Mouse (Mus musculus) neural tube, embryonic 13.5 days (tissue): ENCODE results near the gene Atpaf2. TPM values are rescaled to one million over a fixed set of nuclear protein-coding genes. Genes with fewer than 3 reads are reported as not detected.
A peak's percentile ranks its signal among the peaks of the same experiment; 100 is the strongest.
"Not testable (repeated sequence)": the region's sequence is repeated elsewhere in the genome, so short reads cannot be mapped to it uniquely, and the experiment has no call there.

Source experiments
- ATAC-seq: fragments of 200-750 bp; cut with Nextera tagmentation; 2 replicates; pipeline ENCODE4 v1.8.0; 2017; ENCODE audit warnings: low read depth, mild to moderate bottlenecking, moderate TSS enrichment, moderate library complexity
- H3K27ac ChIP-seq: fragments of 300-500 bp; sonication (generic); replicated peaks from 2 replicates; pipeline ENCODE4 v1.5.1; 2015; ENCODE audit warnings: moderate library complexity, mild to moderate bottlenecking, inconsistent platforms
- H3K27me3 ChIP-seq: fragments of 300-500 bp; sonication (generic); 2 replicates; pipeline ENCODE4 v1.6.1; 2015; ENCODE audit warnings: mild to moderate bottlenecking, inconsistent platforms
- H3K36me3 ChIP-seq: fragments of 300-500 bp; sonication (generic); 2 replicates; pipeline ENCODE4 v1.6.1; 2015; ENCODE audit warnings: mild to moderate bottlenecking, inconsistent platforms
- H3K4me1 ChIP-seq: fragments of 300-500 bp; sonication (generic); replicated peaks from 2 replicates; pipeline ENCODE4 v1.6.1; 2015; ENCODE audit warnings: inconsistent platforms
- H3K4me2 ChIP-seq: fragments of 300-500 bp; sonication (generic); 2 replicates; pipeline ENCODE4 v1.6.1; 2015; ENCODE audit warnings: inconsistent platforms, mild to moderate bottlenecking, moderate library complexity
- H3K4me3 ChIP-seq: fragments of 300-500 bp; sonication (generic); 2 replicates; pipeline ENCODE4 v1.5.1; 2015; ENCODE audit warnings: mild to moderate bottlenecking, inconsistent platforms
- H3K9ac ChIP-seq: fragments of 300-500 bp; sonication (generic); 2 replicates; pipeline ENCODE4 v1.6.1; 2015; ENCODE audit warnings: moderate library complexity, mild to moderate bottlenecking, inconsistent platforms
- H3K9me3 ChIP-seq: fragments of 300-500 bp; sonication (generic); 2 replicates; pipeline ENCODE4 v1.6.1; 2016; ENCODE audit warnings: inconsistent platforms
- WGBS: fragments of 180-500 bp; shearing (Covaris S2); methylation state at CpG from one replicate; pipeline ENCODE4 v1.1.7; 2015; 5-methylcytosine and 5-hydroxymethylcytosine counted together
- polyA plus RNA-seq: library from polyadenylated mRNA; unstranded; fragments of >200 nt; fragmentation: Nextera tagmentation; extraction: Ambion mirVana; gene quantifications from 2 replicates; pipeline ENCODE4 v1.2.1, GENCODE M21; 2015

The Atpaf2 gene
- polyA plus RNA-seq: 39.4 and 41.2 TPM in 2 replicates

DNA sequence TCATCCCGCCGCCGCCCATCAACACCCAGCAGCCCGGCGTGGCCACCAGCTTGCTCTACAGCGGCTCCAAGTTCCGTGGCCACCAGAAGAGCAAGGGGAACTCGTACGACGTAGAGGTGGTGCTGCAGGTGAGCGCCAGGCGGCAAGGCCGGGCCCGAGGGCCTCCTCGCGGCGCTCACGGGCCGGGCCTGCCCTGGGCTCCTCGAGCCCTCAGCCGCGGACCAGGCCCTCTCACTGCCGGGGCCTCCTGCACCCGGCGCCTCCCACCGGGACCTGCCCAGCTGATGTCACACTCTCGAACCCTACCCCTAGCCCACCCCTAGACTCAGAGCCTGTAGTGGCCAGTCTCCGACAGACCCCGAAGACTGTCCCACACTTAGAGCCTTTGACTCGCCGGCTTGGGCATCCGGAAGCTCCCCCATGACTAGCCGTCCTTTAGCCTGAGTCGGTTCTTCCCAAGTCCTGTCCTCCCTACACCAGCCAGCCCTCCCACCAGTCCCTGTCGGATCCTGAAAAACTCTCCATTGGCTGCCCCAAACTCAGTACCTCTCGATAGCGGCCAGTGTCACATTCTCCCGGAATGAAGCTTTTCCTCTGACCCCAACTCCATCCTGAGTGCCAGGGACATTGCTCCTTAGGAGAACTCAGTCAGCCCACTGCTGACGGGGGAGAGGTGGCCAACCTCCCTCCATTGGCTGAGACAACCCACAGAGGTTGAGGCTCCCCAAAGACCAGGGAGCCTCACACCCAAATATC, at the start of gene Atpaf2:
Gene Atpaf2 (minus strand): TSS at position 741 of the 756 bp plus-strand sequence.
- H3K4me1 ChIP-seq: peaks cover 42% of the 10 kb centered on the region
- peak within 1 kb of the TSS; percentile 92 for H3K4me3 ChIP-seq
- H3K27me3 ChIP-seq: no peaks in the 10 kb centered on the region
- peak within 1 kb of the TSS; percentile 92 for H3K9ac ChIP-seq
- H3K27ac ChIP-seq: peak within 1 kb of the TSS; percentile 89
- WGBS: under 1% methylated on average over 36 of the region's 39 CpGs
- H3K36me3 ChIP-seq: no peaks in the 10 kb centered on the region
- H3K4me2 ChIP-seq: peak within 1 kb of the TSS; percentile 83
- H3K9me3 ChIP-seq: no peaks in the 10 kb centered on the region
- ATAC-seq: peak; percentile 55

- Histone ChIP-seq H3K4me1 (no peaks in the 10 kb centered on the region), H3K27ac (no peak overlapping the region), H3K36me3 (peaks cover 97% of the 10 kb centered on the region), H3K4me3 (no peak overlapping the region), H3K27me3 (no peaks in the 10 kb centered on the region), H3K9me3 (no peaks in the 10 kb centered on the region), H3K4me2 (no peak overlapping the region), H3K9ac (no peak overlapping the region)
- WGBS: 88% methylated on average over 2 of the region's 2 CpGs
- no peak for ATAC-seq
These were observed 47.7 kb upstream of the Atpaf2 start for GRCm38 (mm10) chr11:60465943-60466380.

GRCm38 (mm10) chr11:60457973-60458372, 39.7 kb upstream of the Atpaf2 start:
- no peaks in the 10 kb centered on the region for H3K9me3 ChIP-seq
- H3K27ac ChIP-seq: no peak overlapping the region
- no peak for ATAC-seq
- H3K4me1 ChIP-seq: peaks cover 13% of the 10 kb centered on the region
- no peak overlapping the region for H3K4me2 ChIP-seq
- no peaks in the 10 kb centered on the region for H3K27me3 ChIP-seq
- H3K9ac ChIP-seq: no peak overlapping the region
- no peak overlapping the region for H3K4me3 ChIP-seq
- peaks cover 72% of the 10 kb centered on the region for H3K36me3 ChIP-seq
- 97% methylated on average over 1 of the region's 1 CpGs for WGBS

GRCm38 (mm10) chr11:60454745-60455087, 36.5 kb upstream of the Atpaf2 start:
- peak; percentile 55; the same call in 1 of the 2 replicates for ATAC-seq
- H3K9me3 ChIP-seq: no peaks in the 10 kb centered on the region

DNA sequence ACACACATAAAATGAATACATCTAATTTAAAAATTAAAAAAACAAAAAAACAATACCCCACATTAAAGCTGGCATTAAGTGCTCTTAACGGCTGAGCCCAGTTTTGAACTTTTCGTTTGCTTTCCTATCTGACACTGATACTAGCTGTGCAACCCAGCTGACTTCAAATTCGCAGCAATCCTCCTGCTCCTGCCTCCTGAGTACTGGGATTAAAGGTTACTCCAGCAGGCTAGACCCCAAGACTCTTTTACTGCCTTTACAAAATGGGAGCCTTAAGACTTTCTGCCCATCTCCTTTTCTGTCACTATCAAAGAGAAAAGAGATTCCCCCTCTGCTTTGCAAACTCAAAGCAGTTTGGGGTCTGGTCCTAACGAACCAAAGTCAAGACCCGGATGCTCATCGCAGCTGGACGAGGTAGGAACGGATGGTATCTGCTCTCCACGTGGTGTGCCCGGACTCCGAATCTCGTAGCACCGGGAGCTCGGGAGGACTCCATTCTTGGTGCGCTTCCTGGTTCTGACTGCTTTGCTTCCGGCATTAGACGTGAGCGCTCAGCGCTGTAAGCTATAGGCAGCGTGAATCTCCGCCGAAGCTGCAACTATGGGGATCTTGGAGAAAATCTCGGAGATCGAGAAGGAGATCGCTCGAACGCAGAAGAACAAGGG, 36.0 kb upstream of the Atpaf2 start, which contains the start of gene Drg2:
Gene Drg2 (plus strand): TSS at position 512 of the 665 bp plus-strand sequence.
- peak within 1 kb of the TSS; percentile 92 for H3K9ac ChIP-seq
- no peaks in the 10 kb centered on the region for H3K9me3 ChIP-seq
- peak; percentile 91 for ATAC-seq
- H3K4me1 ChIP-seq: peaks cover 13% of the 10 kb centered on the region
- H3K27ac ChIP-seq: peak within 1 kb of the TSS; percentile 64
- peak within 1 kb of the TSS; percentile 67 for H3K4me3 ChIP-seq
- H3K27me3 ChIP-seq: no peaks in the 10 kb centered on the region
- H3K4me2 ChIP-seq: peak within 1 kb of the TSS; percentile 90
- WGBS: 5% methylated on average over 27 of the region's 27 CpGs
- H3K36me3 ChIP-seq: peaks cover 34% of the 10 kb centered on the region

More at GRCm38 (mm10) chr11:60454745-60455087, 36.5 kb upstream of the Atpaf2 start:
- peak overlapping the region; percentile 90 for H3K4me2 ChIP-seq
- WGBS: 1% methylated on average over 17 of the region's 17 CpGs
- peak overlapping the region; percentile 67 for H3K4me3 ChIP-seq
- peak overlapping the region; percentile 64 for H3K27ac ChIP-seq
- H3K36me3 ChIP-seq: peaks cover 39% of the 10 kb centered on the region
- H3K9ac ChIP-seq: peak overlapping the region; percentile 92
- H3K4me1 ChIP-seq: peaks cover 13% of the 10 kb centered on the region
- H3K27me3 ChIP-seq: no peaks in the 10 kb centered on the region

- WGBS: 82% methylated on average over 4 of the region's 4 CpGs
These were observed 25.8 kb upstream of the Atpaf2 start for GRCm38 (mm10) chr11:60444007-60444406.

GRCm38 (mm10) chr11:60442896-60443295, 24.6 kb upstream of the Atpaf2 start:
- Histone ChIP-seq H3K9me3 (no peaks in the 10 kb centered on the region), H3K36me3 (peaks cover 60% of the 10 kb centered on the region), H3K27me3 (no peaks in the 10 kb centered on the region), H3K27ac (no peak overlapping the region), H3K4me1 (no peaks in the 10 kb centered on the region), H3K4me3 (no peak overlapping the region), H3K4me2 (no peak overlapping the region), H3K9ac (no peak overlapping the region)
- 92% methylated on average over 6 of the region's 6 CpGs for WGBS
- no peak for ATAC-seq

More at GRCm38 (mm10) chr11:60444007-60444406, 25.8 kb upstream of the Atpaf2 start:
- no peaks in the 10 kb centered on the region for H3K4me1 ChIP-seq
- H3K9ac ChIP-seq: no peak overlapping the region
- ATAC-seq: no peak
- peaks cover 49% of the 10 kb centered on the region for H3K36me3 ChIP-seq
- no peak overlapping the region for H3K4me2 ChIP-seq
- H3K4me3 ChIP-seq: no peak overlapping the region
- H3K27ac ChIP-seq: no peak overlapping the region
- H3K9me3 ChIP-seq: no peaks in the 10 kb centered on the region
- no peaks in the 10 kb centered on the region for H3K27me3 ChIP-seq

DNA sequence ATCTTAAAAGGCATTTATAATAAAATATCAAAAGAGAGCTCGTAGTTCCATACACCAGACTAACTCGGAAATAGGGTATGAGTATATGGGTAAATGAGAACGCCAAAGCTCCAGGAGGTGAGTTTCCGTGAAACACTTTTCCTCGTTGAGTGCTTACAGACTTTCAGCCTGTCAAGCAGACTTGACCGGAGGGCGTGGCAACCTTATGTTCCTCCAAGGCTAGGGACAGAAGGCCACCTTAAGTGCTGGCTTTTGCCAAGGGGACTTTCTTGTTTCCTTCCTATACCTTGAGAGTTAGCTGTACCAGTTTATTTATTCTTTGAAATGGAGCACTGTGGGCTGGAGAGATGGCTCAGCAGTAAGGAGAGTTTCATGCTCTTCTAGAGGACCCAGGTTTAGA, 21.9 kb upstream of the Atpaf2 start:
- no peaks in the 10 kb centered on the region for H3K9me3 ChIP-seq
- peaks cover 84% of the 10 kb centered on the region for H3K36me3 ChIP-seq
- H3K27me3 ChIP-seq: no peaks in the 10 kb centered on the region
- WGBS: 45% methylated on average over 7 of the region's 7 CpGs
- no peak overlapping the region for H3K9ac ChIP-seq
- H3K4me2 ChIP-seq: no peak overlapping the region
- H3K27ac ChIP-seq: no peak overlapping the region
- no peak for ATAC-seq
- no peak overlapping the region for H3K4me3 ChIP-seq
- H3K4me1 ChIP-seq: no peaks in the 10 kb centered on the region

DNA sequence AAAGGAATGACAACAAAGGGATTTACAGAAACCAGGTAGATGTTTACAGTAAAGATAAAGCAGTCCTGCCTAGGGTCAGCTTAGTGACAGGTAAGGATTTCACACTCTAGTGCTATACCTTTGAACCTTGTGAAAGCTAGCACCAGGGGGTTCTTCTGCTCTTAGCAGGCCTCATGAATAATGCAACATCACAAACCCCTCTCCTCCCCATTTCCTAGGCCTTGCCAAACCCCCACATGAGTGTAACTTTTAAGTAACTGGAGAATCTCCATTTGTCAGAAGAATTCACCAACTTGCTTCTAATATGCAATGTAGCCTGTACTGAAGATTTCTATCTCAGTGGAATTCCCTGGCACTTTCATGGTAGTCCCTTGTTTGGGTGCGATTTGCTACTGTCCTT, 21.4 kb upstream of the Atpaf2 start:
- peaks cover 88% of the 10 kb centered on the region for H3K36me3 ChIP-seq
- not testable (repeated sequence) for H3K9ac ChIP-seq, H3K27me3 ChIP-seq, ATAC-seq, H3K4me2 ChIP-seq, H3K4me1 ChIP-seq, H3K27ac ChIP-seq, H3K9me3 ChIP-seq, H3K4me3 ChIP-seq
- 26% methylated on average over 1 of the region's 1 CpGs for WGBS

- 92% methylated on average over 3 of the region's 3 CpGs for WGBS
- Histone ChIP-seq H3K9me3 (no peaks in the 10 kb centered on the region), H3K27ac (no peak overlapping the region), H3K4me2 (no peak overlapping the region), H3K36me3 (peaks cover 83% of the 10 kb centered on the region), H3K4me1 (no peaks in the 10 kb centered on the region), H3K27me3 (no peaks in the 10 kb centered on the region), H3K4me3 (no peak overlapping the region), H3K9ac (no peak overlapping the region)
- ATAC-seq: no peak
These were observed 18.4 kb upstream of the Atpaf2 start for GRCm38 (mm10) chr11:60436618-60437017.

DNA sequence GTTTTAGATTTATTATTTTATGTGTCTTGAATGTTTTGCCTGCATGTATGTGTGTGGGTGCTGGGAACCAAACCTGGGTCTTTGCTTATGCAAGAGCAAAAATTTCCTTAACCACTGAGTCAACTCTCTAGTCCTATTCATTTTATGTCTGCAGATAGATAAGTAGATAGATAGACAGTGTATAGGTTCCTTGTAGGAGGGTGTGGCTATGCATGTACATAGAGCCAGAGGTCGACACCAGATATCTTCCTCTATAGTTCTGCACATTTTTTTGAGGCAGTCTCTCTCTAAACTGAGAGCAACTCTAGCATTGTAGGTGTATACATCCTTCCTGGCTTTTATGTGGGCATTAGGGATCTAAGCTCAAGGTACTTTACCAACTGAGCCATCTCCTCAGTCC, 16.9 kb upstream of the Atpaf2 start:
- Histone ChIP-seq H3K9me3 (no peaks in the 10 kb centered on the region), H3K27me3 (no peaks in the 10 kb centered on the region), H3K36me3 (peaks cover 80% of the 10 kb centered on the region), H3K4me3 (no peak overlapping the region), H3K27ac (no peak overlapping the region), H3K9ac (no peak overlapping the region), H3K4me1 (no peaks in the 10 kb centered on the region), H3K4me2 (no peak overlapping the region)
- 94% methylated on average over 1 of the region's 1 CpGs for WGBS
- no peak for ATAC-seq

- ATAC-seq: no peak
- Histone ChIP-seq H3K27ac (no peak overlapping the region), H3K4me2 (no peak overlapping the region), H3K4me3 (no peak overlapping the region), H3K4me1 (no peaks in the 10 kb centered on the region), H3K36me3 (peaks cover 79% of the 10 kb centered on the region), H3K9ac (no peak overlapping the region), H3K9me3 (no peaks in the 10 kb centered on the region), H3K27me3 (no peaks in the 10 kb centered on the region)
These were observed 15.2 kb upstream of the Atpaf2 start for GRCm38 (mm10) chr11:60433501-60433900.
